Mouse (Mus musculus): ENCODE data around the gene Hmga2.

GRCm38 (mm10) chr10:120474301-120474700, 2.0 kb downstream of the Hmga2 start:
- no peak for TF ChIP-seq CTCF (IDR thresholded peaks at IDR 0.05 in 2 of 3, conservative IDR thresholded peaks at IDR 0.05 in 1 of 3; ENCODE audit: control insufficient read depth in 1 of 3, insufficient read depth in 1 of 3, low read depth in 2 of 3, low read length in 3 of 3, poor library complexity in 1 of 3, severe bottlenecking in 1 of 3)
- no peak for TF ChIP-seq SMC3 (IDR thresholded peaks at IDR 0.05; ENCODE audit: low read depth, low read length)
- TF ChIP-seq JUND (IDR thresholded peaks at IDR 0.05; ENCODE audit: low read depth, low read length): no peak
- no peak for TF ChIP-seq TAL1 (IDR thresholded peaks at IDR 0.05; ENCODE audit: low read length)
- TF ChIP-seq GATA1 (IDR thresholded peaks at IDR 0.05; ENCODE audit: low read depth, low read length): no peak
- no peak for TF ChIP-seq TCF12 (IDR thresholded peaks at IDR 0.05; ENCODE audit: low read depth, low read length)
- no peak for TF ChIP-seq RAD21 (IDR thresholded peaks at IDR 0.05; ENCODE audit: low read depth, low read length)
- no peak for TF ChIP-seq GABPA (IDR thresholded peaks at IDR 0.05; ENCODE audit: low read depth, low read length)
- no peak for TF ChIP-seq USF1 (IDR thresholded peaks at IDR 0.05; ENCODE audit: low read depth, low read length)
- TF ChIP-seq MAFK (IDR thresholded peaks at IDR 0.05; ENCODE audit: borderline replicate concordance, low read depth, low read length): no peak
- no peak for TF ChIP-seq SIN3A (IDR thresholded peaks at IDR 0.05; ENCODE audit: low read length)
- TF ChIP-seq POLR2A (IDR thresholded peaks at IDR 0.05; ENCODE audit: control insufficient read depth in 1 of 2, insufficient read depth in 1 of 2, low read depth in 1 of 2, low read length in 2 of 2, poor library complexity in 1 of 2): no peak
